Mouse (Mus musculus) hindbrain, embryonic 10.5 days (tissue): ENCODE data around the gene Celf6. TPM values are rescaled to one million over a fixed set of nuclear protein-coding genes. Genes with fewer than 3 reads are reported as not detected.

Experiments used
- DNase-seq: peaks from one replicate; pipeline ENCODE4 v3.0.0-alpha.2; 2017; ENCODE audit warnings: low spot score
- H3K27ac ChIP-seq: fragments of 300-500 bp; sonication (generic); 2 replicates; pipeline ENCODE4 v1.5.1; 2016; ENCODE audit warnings: mild to moderate bottlenecking, moderate library complexity
- H3K27me3 ChIP-seq: fragments of 300-500 bp; sonication (generic); 2 replicates; pipeline ENCODE4 v1.6.1; 2016; ENCODE audit warnings: mild to moderate bottlenecking; ENCODE audit not compliant: poor library complexity, insufficient read depth, severe bottlenecking
- H3K36me3 ChIP-seq: fragments of 300-500 bp; sonication (generic); 2 replicates; pipeline ENCODE4 v1.6.1; 2016; ENCODE audit warnings: mild to moderate bottlenecking, moderate library complexity
- H3K4me1 ChIP-seq: fragments of 300-500 bp; sonication (generic); replicated peaks from 2 replicates; pipeline ENCODE4 v1.6.1; 2016; ENCODE audit warnings: mild to moderate bottlenecking
- H3K4me3 ChIP-seq: fragments of 300-500 bp; sonication (generic); 2 replicates; pipeline ENCODE4 v1.5.1; 2016; ENCODE audit warnings: mild to moderate bottlenecking, moderate library complexity
- H3K9me3 ChIP-seq: fragments of 300-500 bp; sonication (generic); 2 replicates; pipeline ENCODE4 v1.6.1; 2016; ENCODE audit warnings: mild to moderate bottlenecking, moderate library complexity
- WGBS: fragments of 180-500 bp; shearing (Covaris S2); methylation state at CpG from one replicate; pipeline ENCODE4 v1.1.7; 2016; 5-methylcytosine and 5-hydroxymethylcytosine counted together
- polyA plus RNA-seq: library from polyadenylated mRNA; unstranded; fragments of >200 nt; fragmentation: Nextera tagmentation; extraction: Ambion mirVana; gene quantifications from 2 replicates; pipeline ENCODE4 v1.2.1, GENCODE M21; 2016

Gene Celf6
- polyA plus RNA-seq = 3.6 and 9.4 TPM in 2 replicates

DNA sequence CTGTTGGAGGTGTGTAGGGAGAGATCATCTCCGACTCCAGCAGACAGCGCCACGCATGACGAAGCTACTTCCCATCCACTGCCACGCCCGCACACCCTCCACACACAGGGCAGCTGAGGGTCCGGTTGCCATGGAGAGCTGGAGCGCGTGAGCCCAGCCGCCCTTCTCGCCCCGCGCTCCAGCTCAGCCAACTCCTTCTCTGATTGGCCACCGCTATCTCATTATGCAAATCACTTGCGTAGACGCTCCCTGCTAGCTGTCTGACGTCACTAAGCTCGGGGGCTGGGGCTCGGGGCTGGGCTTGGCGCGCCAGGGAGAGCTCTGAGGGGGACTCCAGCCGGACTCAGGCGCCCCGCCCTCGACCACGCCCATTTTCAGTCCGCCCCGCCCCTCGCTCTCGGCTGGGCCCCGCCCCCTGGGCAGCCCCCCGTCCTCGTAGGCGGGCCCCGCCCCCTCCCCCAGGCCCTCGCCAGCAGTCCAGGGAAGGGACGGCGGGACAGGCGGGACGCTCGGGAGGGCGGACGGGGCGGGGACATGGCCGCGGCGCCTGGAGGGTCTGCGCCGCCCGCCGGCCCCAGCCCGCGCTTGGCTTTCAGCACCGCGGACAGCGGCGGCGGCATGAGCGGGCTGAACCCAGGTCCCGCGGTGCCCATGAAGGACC is at the start of gene Celf6:
Celf6 (plus strand) TSS at position 74 of the 661 bp plus-strand sequence.
- H3K27ac ChIP-seq = peak within 1 kb of the TSS; percentile 77
- peak; percentile 100 for DNase-seq
- H3K4me1 ChIP-seq = peaks cover 18% of the 10 kb centered on the region
- H3K36me3 ChIP-seq = no peaks in the 10 kb centered on the region
- peak within 1 kb of the TSS; percentile 52 for H3K4me3 ChIP-seq
- no peaks in the 10 kb centered on the region for H3K9me3 ChIP-seq
- H3K27me3 ChIP-seq = peaks cover 52% of the 10 kb centered on the region
- WGBS = under 1% methylated on average over 61 of the region's 61 CpGs

DNA sequence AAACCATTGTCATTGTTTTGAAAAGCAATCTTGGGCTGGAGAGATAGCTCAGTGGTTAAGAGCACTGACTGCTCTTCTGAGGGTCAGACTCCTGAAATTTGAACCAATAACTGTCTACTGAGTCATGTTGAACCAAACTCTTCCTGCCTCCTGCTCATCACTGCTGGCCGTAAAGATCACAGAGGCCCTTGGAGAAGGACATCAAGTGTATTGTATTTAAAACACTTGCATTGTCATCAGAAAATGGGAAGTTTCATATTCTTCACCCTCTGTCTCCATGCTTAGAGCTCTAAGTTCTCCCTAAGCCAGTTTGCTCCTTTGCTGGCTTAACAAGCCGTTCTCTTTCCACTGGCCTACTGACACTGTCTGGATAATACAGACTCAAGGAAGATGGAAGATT is 49.4 kb upstream of the Celf6 start:
- no peak overlapping the region for H3K4me3 ChIP-seq
- DNase-seq = no peak
- WGBS = 92% methylated on average over 2 of the region's 2 CpGs
- H3K36me3 ChIP-seq = no peaks in the 10 kb centered on the region
- no peaks in the 10 kb centered on the region for H3K27me3 ChIP-seq
- no peaks in the 10 kb centered on the region for H3K9me3 ChIP-seq
- no peak overlapping the region for H3K27ac ChIP-seq
- H3K4me1 ChIP-seq = no peaks in the 10 kb centered on the region

DNA sequence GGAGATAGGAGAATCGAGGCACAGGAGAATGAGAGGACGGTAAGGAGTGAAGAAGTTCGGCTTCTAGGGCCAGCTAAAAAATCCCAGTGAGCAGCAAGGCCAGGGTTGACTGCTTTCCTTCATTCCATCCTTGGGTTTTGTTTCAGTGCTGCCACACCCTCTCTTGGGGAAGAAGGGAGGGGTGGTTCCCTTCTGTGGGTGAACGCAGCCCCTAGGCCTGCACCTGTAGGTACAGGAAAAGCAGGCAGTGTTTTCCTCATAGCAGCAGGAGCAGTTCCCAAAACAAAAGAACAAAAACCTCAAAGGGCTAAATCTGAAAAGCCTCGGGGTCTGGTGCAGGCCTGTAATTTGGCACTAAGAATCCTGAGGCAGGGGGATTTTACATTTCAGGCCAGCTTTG is 46.1 kb upstream of the Celf6 start:
- no peaks in the 10 kb centered on the region for H3K27me3 ChIP-seq
- H3K4me1 ChIP-seq = no peaks in the 10 kb centered on the region
- DNase-seq = no peak
- 32% methylated on average over 5 of the region's 5 CpGs for WGBS
- no peak overlapping the region for H3K27ac ChIP-seq
- no peaks in the 10 kb centered on the region for H3K9me3 ChIP-seq
- no peak overlapping the region for H3K4me3 ChIP-seq
- no peaks in the 10 kb centered on the region for H3K36me3 ChIP-seq

DNA sequence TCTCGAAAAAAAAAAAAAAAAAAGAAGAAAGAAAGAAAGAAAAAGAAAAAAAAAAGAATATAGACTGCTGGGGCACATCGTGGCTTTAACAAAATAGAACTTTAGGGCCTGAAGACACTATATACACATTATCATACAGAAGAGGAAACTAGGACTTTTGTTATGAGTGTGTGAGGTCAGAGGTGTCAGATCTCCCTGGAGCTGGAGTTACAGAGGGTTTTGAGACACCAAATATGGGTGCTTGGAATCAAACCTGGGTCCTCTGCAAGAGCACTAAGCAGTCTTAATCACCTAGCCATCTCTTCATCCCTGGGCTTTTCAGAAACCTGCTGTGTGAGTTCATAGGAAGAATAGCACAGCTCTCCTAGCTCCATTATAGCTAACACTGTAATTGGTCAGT is 44.3 kb upstream of the Celf6 start:
- WGBS = 78% methylated on average over 2 of the region's 2 CpGs
- Histone ChIP-seq H3K27ac (no peak overlapping the region), H3K9me3 (no peaks in the 10 kb centered on the region), H3K27me3 (no peaks in the 10 kb centered on the region), H3K4me3 (no peak overlapping the region), H3K36me3 (no peaks in the 10 kb centered on the region), H3K4me1 (no peaks in the 10 kb centered on the region)
- no peak for DNase-seq

DNA sequence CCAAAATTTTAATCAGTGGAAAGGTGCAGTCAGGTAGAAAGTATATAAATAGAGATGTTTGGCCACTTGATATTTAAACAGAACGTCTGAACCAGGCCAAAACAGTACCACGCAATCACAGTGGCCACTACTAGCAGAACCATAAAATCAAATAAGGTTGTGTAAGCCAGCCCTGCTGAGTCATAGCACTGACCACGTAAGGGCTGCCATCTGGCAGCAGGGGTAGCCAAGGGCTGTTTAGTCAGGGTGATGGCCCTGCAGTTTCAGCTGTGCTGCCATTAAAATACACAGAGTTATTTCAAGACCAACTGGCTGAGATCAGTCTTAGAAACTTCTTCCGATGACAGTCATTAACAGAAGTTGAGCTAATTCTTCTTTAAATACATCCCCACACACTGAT is 43.8 kb upstream of the Celf6 start:
- WGBS = 83% methylated on average over 4 of the region's 4 CpGs

DNA sequence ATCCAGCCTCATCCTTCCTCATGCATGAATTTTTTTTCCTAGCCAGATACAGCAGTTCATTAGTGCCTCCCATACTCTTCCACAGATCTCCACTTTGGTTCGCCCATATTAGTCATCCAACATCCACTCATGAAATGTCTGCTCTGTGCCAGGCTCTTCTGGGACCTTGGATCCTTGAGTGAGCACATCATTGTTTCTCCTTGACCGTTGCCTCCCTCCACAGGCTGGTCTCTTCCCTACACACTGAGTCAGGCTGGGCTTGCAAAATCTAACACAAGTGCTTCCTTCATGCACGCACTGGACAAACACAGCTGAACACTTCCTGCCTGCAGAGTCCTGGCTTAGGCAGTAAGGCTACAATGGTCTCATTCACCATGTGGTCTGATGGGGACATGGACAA is 40.1 kb upstream of the Celf6 start:
- DNase-seq = no peak
- H3K9me3 ChIP-seq = no peaks in the 10 kb centered on the region
- 85% methylated on average over 3 of the region's 3 CpGs for WGBS
- H3K27me3 ChIP-seq = no peaks in the 10 kb centered on the region
- H3K4me1 ChIP-seq = peaks cover 14% of the 10 kb centered on the region
- no peak overlapping the region for H3K27ac ChIP-seq
- H3K36me3 ChIP-seq = no peaks in the 10 kb centered on the region
- H3K4me3 ChIP-seq = no peak overlapping the region

More for the DNA sequence above, 43.8 kb upstream of the Celf6 start:
- Histone ChIP-seq H3K27ac (no peak overlapping the region), H3K4me3 (no peak overlapping the region), H3K9me3 (no peaks in the 10 kb centered on the region), H3K27me3 (no peaks in the 10 kb centered on the region), H3K36me3 (no peaks in the 10 kb centered on the region), H3K4me1 (no peaks in the 10 kb centered on the region)
- DNase-seq = no peak

DNA sequence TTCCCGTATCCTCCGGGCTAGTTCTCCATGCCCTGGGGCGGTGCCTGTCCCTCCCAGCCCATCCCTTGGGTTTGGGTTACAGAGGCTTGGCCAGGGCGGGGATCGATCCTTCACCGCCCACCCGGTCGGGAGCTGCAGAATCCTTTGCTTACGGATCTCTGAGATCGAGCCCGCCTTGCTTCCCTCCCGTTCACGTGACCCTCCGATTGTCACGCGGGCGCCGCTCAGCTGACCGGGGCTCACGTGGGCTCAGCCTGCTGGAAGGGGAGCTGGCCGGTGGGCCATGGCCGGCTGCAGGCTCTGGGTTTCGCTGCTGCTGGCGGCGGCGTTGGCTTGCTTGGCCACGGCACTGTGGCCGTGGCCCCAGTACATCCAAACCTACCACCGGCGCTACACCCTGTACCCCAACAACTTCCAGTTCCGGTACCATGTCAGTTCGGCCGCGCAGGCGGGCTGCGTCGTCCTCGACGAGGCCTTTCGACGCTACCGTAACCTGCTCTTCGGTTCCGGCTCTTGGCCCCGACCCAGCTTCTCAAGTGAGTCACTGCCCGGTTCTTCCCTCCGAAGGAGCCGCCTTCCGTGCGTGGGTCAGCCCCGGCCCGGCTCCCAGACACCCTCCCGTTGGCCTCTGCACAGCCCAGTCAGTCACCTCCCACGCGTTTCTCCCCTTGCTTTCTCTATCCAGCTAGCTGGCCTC is 38.1 kb upstream of the Celf6 start, which contains the start of the genes Hexa and Tmem202:
Hexa (plus strand) TSS at position 100 of the 697 bp plus-strand sequence.
Tmem202 (minus strand) TSS at position 407 of the 697 bp plus-strand sequence.
- DNase-seq = peak; percentile 91

DNA sequence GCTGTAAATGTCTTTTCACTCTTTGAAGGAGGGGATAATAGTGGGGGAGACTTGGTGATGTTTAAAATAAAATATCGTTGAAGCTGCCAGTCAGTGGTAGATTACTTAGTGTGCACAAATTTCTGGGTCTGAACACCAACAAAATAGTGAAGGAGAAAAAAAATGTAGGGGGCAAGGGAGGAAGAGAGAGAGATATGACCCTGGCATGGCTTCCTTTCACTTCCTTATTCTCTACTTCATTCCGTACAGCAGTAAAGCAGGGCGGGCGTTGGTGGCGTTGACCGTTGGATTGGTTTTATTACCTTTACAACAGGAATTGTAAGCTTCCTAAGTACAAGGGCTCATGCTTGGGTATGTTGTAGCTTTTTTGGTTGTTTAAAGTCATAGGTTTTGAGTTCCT is 36.1 kb upstream of the Celf6 start:
- WGBS = 94% methylated on average over 6 of the region's 6 CpGs
- no peak for DNase-seq

More for the DNA sequence above, 38.1 kb upstream of the Celf6 start, which contains the start of the genes Hexa and Tmem202:
- Histone ChIP-seq H3K36me3 (no peaks in the 10 kb centered on the region), H3K9me3 (no peaks in the 10 kb centered on the region), H3K27ac (peak within 1 kb of the TSS; percentile 82), H3K4me1 (peaks cover 14% of the 10 kb centered on the region), H3K4me3 (peak within 1 kb of the TSS; percentile 69), H3K27me3 (no peaks in the 10 kb centered on the region)
- WGBS = 5% methylated on average over 55 of the region's 55 CpGs

DNA sequence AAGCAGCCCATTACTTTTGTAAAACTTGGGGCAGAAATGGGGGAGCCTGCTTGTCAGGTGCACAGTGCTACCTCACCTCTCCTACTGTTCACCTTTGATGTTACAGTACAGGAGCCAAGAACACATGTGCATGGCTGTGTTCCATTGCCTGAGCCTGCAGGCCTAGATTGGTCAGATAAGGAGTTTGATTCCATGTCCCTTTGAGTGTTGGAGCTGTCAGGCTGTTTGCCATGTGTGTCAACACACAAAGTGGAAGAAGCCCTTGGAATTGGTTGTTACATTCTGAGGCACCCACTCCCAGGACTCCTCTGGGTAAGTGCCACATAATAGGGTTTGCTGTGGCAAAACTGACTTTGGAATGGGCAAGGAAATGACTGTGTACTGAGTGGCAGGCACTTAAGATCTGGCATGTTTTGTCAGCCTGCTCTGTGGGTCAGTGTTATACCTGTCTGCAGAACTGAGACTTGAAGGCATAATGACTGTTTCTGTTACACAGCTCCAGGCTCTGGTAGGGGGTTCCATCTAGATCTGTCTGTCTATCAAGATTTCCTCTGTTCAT is 34.9 kb upstream of the Celf6 start:
- Histone ChIP-seq H3K27ac (no peak overlapping the region), H3K9me3 (no peaks in the 10 kb centered on the region), H3K4me1 (peaks cover 14% of the 10 kb centered on the region), H3K27me3 (no peaks in the 10 kb centered on the region), H3K36me3 (peaks cover 7% of the 10 kb centered on the region; the same call in 1 of the 2 replicates), H3K4me3 (no peak overlapping the region)
- DNase-seq = no peak

More for the DNA sequence above, 36.1 kb upstream of the Celf6 start:
- H3K27me3 ChIP-seq = no peaks in the 10 kb centered on the region
- no peak overlapping the region for H3K27ac ChIP-seq
- peaks cover under 1% of the 10 kb centered on the region; the same call in 1 of the 2 replicates for H3K36me3 ChIP-seq
- H3K4me1 ChIP-seq = peaks cover 14% of the 10 kb centered on the region
- H3K4me3 ChIP-seq = no peak overlapping the region
- no peaks in the 10 kb centered on the region for H3K9me3 ChIP-seq

DNA sequence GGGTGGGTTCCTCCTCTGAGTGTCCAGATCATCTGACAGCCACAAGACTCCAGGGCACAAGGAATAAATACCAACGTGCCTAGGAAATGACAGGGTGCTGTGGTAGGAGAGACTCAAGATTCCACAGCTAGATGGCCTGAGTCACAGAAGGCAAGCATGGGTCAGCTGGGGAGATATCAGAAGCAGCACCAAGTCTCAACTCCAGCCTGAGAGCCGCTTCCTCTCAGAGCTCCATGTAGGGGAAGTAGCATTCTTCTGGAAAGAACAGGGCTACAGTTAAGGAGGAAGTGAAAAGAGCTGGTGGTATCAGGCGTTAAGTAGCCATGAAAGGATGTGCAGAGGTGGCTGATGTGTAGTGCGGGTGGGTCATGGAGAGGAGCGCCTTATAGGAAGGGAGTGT is 33.0 kb upstream of the Celf6 start:
- no peak overlapping the region for H3K27ac ChIP-seq
- 88% methylated on average over 5 of the region's 5 CpGs for WGBS
- no peak for DNase-seq

DNA sequence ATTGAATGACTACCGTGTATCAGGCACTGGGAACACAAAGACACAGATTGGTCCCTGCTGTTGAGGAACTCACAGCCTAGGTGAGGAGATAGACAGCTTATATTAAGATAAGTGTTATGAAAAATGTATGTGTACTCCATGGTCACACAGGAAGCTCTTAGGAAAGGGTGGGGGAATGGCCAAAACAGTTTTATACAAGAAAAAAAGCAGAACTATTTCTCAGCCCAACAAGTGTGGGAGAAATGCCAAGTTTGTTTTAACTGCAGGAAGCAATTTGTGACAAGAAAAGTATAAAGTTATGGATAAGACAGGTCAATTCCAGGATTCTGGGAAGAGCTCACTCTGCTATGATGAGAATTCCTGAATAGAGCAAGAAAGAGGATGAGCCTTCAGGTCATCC is 29.8 kb upstream of the Celf6 start:
- Histone ChIP-seq H3K4me3 (no peak overlapping the region), H3K9me3 (no peaks in the 10 kb centered on the region), H3K36me3 (peaks cover 20% of the 10 kb centered on the region), H3K27ac (no peak overlapping the region), H3K27me3 (no peaks in the 10 kb centered on the region), H3K4me1 (no peaks in the 10 kb centered on the region; the same call in 1 of the 2 replicates)
- 87% methylated on average over 1 of the region's 1 CpGs for WGBS
- no peak for DNase-seq

More for the DNA sequence above, 33.0 kb upstream of the Celf6 start:
- H3K4me3 ChIP-seq = no peak overlapping the region
- no peaks in the 10 kb centered on the region for H3K9me3 ChIP-seq
- H3K36me3 ChIP-seq = peaks cover 11% of the 10 kb centered on the region; the same call in 1 of the 2 replicates
- no peaks in the 10 kb centered on the region for H3K27me3 ChIP-seq
- H3K4me1 ChIP-seq = peaks cover 12% of the 10 kb centered on the region

DNA sequence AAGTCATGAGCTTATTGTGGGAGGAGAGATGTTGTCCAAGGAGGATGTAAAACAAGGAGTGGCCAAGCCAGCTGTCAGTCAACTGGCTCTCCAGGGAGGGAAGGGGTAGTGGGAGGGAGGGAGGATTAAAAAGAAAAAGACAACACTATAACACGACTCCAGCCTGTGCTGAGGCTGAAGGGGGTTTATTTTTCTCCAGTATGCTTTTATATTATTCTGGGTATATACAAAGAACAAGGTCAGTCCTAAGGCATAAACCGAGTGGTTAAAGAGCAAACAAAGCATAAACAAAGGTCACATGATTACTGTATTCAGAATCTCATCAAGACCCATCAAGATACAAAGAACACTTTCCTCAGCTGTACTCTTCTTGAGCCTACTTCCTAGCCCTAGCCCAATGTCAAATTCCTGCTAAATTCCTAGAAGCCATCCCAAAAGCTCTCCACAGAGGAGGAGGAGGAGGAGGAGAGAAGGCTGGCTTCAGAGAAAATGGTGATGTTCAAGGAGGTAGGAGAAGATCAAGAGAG is 28.7 kb upstream of the Celf6 start:
- H3K4me3 ChIP-seq = no peak overlapping the region
- peaks cover 24% of the 10 kb centered on the region for H3K36me3 ChIP-seq
- H3K9me3 ChIP-seq = no peaks in the 10 kb centered on the region
- H3K27me3 ChIP-seq = no peaks in the 10 kb centered on the region
- no peak overlapping the region for H3K27ac ChIP-seq
- H3K4me1 ChIP-seq = no peaks in the 10 kb centered on the region; the same call in 1 of the 2 replicates
- 63% methylated on average over 2 of the region's 2 CpGs for WGBS
- no peak for DNase-seq

DNA sequence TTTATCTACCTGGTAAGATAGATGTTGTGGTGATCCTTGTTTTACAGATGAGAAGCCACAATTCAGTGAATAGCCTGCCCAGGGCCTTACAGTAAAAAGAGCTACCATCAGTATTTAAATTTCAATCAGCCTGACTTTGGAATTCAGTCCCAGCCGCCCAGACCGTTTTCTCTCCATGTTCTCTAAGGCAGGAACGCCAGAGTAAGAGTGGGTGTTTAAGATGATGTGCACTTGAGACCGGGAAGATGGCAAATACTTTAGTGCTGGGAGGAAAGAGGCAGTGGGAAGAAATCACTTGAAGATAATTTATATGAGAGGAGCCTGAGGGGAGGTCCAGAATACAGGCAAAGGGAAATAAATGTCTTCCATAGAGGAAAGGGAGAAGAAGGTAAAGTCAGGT is 27.6 kb upstream of the Celf6 start:
- WGBS = 90% methylated on average over 4 of the region's 4 CpGs
- Histone ChIP-seq H3K4me1 (no peaks in the 10 kb centered on the region; the same call in 1 of the 2 replicates), H3K36me3 (peaks cover 33% of the 10 kb centered on the region), H3K27ac (no peak overlapping the region), H3K9me3 (no peaks in the 10 kb centered on the region), H3K27me3 (no peaks in the 10 kb centered on the region), H3K4me3 (no peak overlapping the region)
- DNase-seq = no peak
